Mouse (Mus musculus) CH12.LX (cell line): ENCODE measurements around the gene Gm7694. TPM values are rescaled to one million over a fixed set of nuclear protein-coding genes. Genes with fewer than 3 reads are reported as not detected.

ENCODE experiments used
- DNase-seq: peaks from one replicate; pipeline ENCODE4 v3.0.0-alpha.2; 2013; ENCODE audit errors: extremely low read depth
- H3K27ac ChIP-seq: 2 replicates; pipeline ENCODE4 v1.5.1; 2012; ENCODE audit warnings: low read depth, mild to moderate bottlenecking, control low read depth, moderate library complexity; ENCODE audit not compliant: insufficient read depth
- H3K27me3 ChIP-seq: replicated peaks from 2 replicates; pipeline ENCODE3; 2012; ENCODE audit warnings: inconsistent platforms
- H3K36me3 ChIP-seq, 2 experiments: replicated peaks in 1 of 2; 2 replicates each; pipeline versions ENCODE3 to v1.6.1; 2012; ENCODE audit warnings: inconsistent platforms in 1 of 2, low read length in 1 of 2, mild to moderate bottlenecking in 1 of 2, mixed read lengths in 1 of 2, moderate library complexity in 1 of 2; ENCODE audit not compliant: control insufficient read depth in 1 of 2, insufficient read depth in 1 of 2
- H3K4me1 ChIP-seq, 2 experiments: 2 replicates each; pipeline ENCODE4 v1.6.1; 2012; ENCODE audit warnings: inconsistent platforms in 1 of 2, moderate library complexity in 1 of 2; ENCODE audit not compliant: insufficient read depth in 2 of 2, control insufficient read depth in 1 of 2
- H3K4me2 ChIP-seq: 2 replicates; pipeline ENCODE4 v1.6.1; 2012; ENCODE audit warnings: low read depth, mild to moderate bottlenecking, control low read depth; ENCODE audit not compliant: poor library complexity, insufficient read depth, severe bottlenecking
- H3K4me3 ChIP-seq, 3 experiments: fragments of 150-350 bp in 1 of 3; sonication (generic) in 1 of 3; replicated peaks in 1 of 3; 2 replicates each; pipeline versions ENCODE3 to v1.5.1; 2011 to 2012; ENCODE audit warnings: low read depth in 2 of 3, low read length in 2 of 3, mild to moderate bottlenecking in 2 of 3, moderate library complexity in 2 of 3, control low read depth in 1 of 3, improper control_type of control experiment in 1 of 3, inconsistent platforms in 1 of 3, mixed read lengths in 1 of 3; ENCODE audit not compliant: poor library complexity in 1 of 3
- H3K79me2 ChIP-seq: replicated peaks from 2 replicates; pipeline ENCODE4 v1.6.1; 2012; ENCODE audit warnings: mild to moderate bottlenecking, moderate library complexity; ENCODE audit not compliant: control insufficient read depth, poor library complexity, insufficient read depth, severe bottlenecking; ENCODE audit errors: extremely low read depth
- H3K9ac ChIP-seq: 2 replicates; pipeline ENCODE4 v1.6.1; 2012; ENCODE audit warnings: low read depth, mild to moderate bottlenecking, control low read depth, moderate library complexity; ENCODE audit not compliant: insufficient read depth
- H3K9me3 ChIP-seq: replicated peaks from 2 replicates; pipeline ENCODE3; 2012; ENCODE audit warnings: low read length, inconsistent platforms, mixed read lengths
- GABPA ChIP-seq: IDR thresholded peaks from 2 replicates; pipeline ENCODE4 v1.6.1; 2012; ENCODE audit warnings: low read depth, low read length, improper control_type of control experiment, inconsistent platforms; ENCODE audit not compliant: insufficient replicate concordance
- JUN ChIP-seq: IDR thresholded peaks from 2 replicates; pipeline ENCODE4 v1.6.1; 2011; ENCODE audit warnings: low read depth, mild to moderate bottlenecking, low read length, improper control_type of control experiment, moderate library complexity; ENCODE audit not compliant: insufficient read depth
- MEF2A ChIP-seq: IDR thresholded peaks from 2 replicates; pipeline ENCODE4 v1.6.1; 2014; ENCODE audit warnings: low read depth, mild to moderate bottlenecking, inconsistent platforms, low read length, improper control_type of control experiment, borderline replicate concordance
- MXI1 ChIP-seq: IDR thresholded peaks from 2 replicates; pipeline ENCODE4 v1.6.1; 2011; ENCODE audit warnings: mild to moderate bottlenecking, low read depth, low read length, improper control_type of control experiment
- MYC ChIP-seq: IDR thresholded peaks from 2 replicates; pipeline ENCODE4 v1.6.1; 2011; ENCODE audit warnings: low read depth, mild to moderate bottlenecking, improper control_type of control experiment, low read length
- NRF1 ChIP-seq: IDR thresholded peaks from 2 replicates; pipeline ENCODE4 v1.6.1; 2014; ENCODE audit warnings: low read depth, mild to moderate bottlenecking, inconsistent platforms, low read length, improper control_type of control experiment, moderate library complexity
- PAX5 ChIP-seq: IDR thresholded peaks from 2 replicates; pipeline ENCODE4 v1.6.1; 2012; ENCODE audit warnings: low read length, inconsistent platforms, mixed read lengths
- POLR2A ChIP-seq: IDR thresholded peaks from 2 replicates; pipeline ENCODE4 v1.6.1; 2011; ENCODE audit warnings: low read depth, mild to moderate bottlenecking, improper control_type of control experiment, low read length
- SIN3A ChIP-seq: IDR thresholded peaks from 2 replicates; pipeline ENCODE4 v1.6.1; 2012; ENCODE audit warnings: low read length, improper control_type of control experiment, inconsistent platforms
- SMC3 ChIP-seq: IDR thresholded peaks from 2 replicates; pipeline ENCODE4 v1.6.1; 2011; ENCODE audit warnings: low read depth, low read length, improper control_type of control experiment
- UBTF ChIP-seq: IDR thresholded peaks from 2 replicates; pipeline ENCODE4 v1.6.1; 2012; ENCODE audit warnings: low read depth, mild to moderate bottlenecking, inconsistent platforms, low read length, improper control_type of control experiment, moderate library complexity
- USF2 ChIP-seq: conservative IDR thresholded peaks from 2 replicates; pipeline ENCODE4 v1.6.1; 2011; ENCODE audit warnings: low read depth, low read length, improper control_type of control experiment
- ZKSCAN1 ChIP-seq: IDR thresholded peaks from 2 replicates; pipeline ENCODE4 v1.6.1; 2012; ENCODE audit warnings: low read depth, inconsistent platforms, low read length, improper control_type of control experiment, borderline replicate concordance
- dilution Hi-C: fragments of 300-500 bp; cut with MboI; formaldehyde crosslinking; loops from 2 replicates; pipeline ENCODE4 v1.14.3; 2020; ENCODE audit warnings: low sequenced_read_pairs; ENCODE audit not compliant: extremely low pct_unique_long_range_greater_than_20kb, extremely low pct_ligation_motif_present
- in situ Hi-C: fragments of 300-500 bp; cut with MboI; formaldehyde crosslinking; loops from 3 replicates; pipeline ENCODE4 v1.14.3; 2019; ENCODE audit warnings: low sequenced_read_pairs, low pct_ligation_motif_present, low pct_unique_long_range_greater_than_20kb, mixed read lengths
- polyA plus RNA-seq: library from polyadenylated mRNA; unstranded; fragments of >175 nt; gene quantifications from 2 replicates; pipeline ENCODE4 v1.2.1, GENCODE M21; 2012; ENCODE audit warnings: low read depth; ENCODE audit not compliant: insufficient read length
- total RNA-seq, 2 experiments: library from RNA; depleted of rRNA; stranded (reverse); fragments of 300-350 nt in 1 of 2; fragments of >200 nt in 1 of 2; gene quantifications; 2 replicates each; pipeline ENCODE4 v1.2.3; 2012 to 2014

The Gm7694 gene
- total and polyA plus RNA-seq, 3 experiments = 0.04 TPM; not detected in 2

DNA sequence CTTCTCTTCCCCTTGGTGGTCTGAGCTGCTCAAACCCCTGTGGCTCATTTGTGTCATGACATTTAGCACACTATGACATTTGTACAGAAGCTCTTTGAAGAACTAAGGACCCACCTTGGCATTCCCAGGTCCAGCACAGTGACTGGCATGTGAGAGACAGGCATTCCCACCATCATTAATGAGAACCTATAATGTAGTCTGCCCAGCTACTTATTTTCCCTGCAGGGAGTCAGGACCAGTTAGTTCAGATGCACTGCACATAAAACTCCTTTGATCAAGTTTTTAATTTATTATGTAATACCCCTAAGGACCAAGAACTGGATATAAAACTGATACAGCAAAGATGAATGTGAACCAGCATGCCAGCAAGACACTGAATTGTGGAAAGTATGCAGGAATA lies 44.9 kb upstream of the Gm7694 start:
- dilution Hi-C loops (no loop called here), in situ Hi-C loops (no loop called here)
- no peaks in the 10 kb centered on the region for H3K36me3 ChIP-seq
- no peaks in the 10 kb centered on the region for H3K4me1 ChIP-seq
- no peak for TF ChIP-seq POLR2A
- TF ChIP-seq SIN3A = no peak
- TF ChIP-seq GABPA = no peak
- TF ChIP-seq UBTF = no peak
- TF ChIP-seq MYC = no peak
- no peak for TF ChIP-seq USF2
- TF ChIP-seq NRF1 = no peak
- peaks cover 2% of the 10 kb centered on the region for H3K27me3 ChIP-seq
- DNase-seq = no peak
- no peaks in the 10 kb centered on the region for H3K79me2 ChIP-seq
- H3K9ac ChIP-seq = no peak overlapping the region
- H3K9me3 ChIP-seq = no peaks in the 10 kb centered on the region
- H3K4me2 ChIP-seq = no peak overlapping the region
- no peak overlapping the region for H3K4me3 ChIP-seq
- H3K27ac ChIP-seq = no peak overlapping the region

DNA sequence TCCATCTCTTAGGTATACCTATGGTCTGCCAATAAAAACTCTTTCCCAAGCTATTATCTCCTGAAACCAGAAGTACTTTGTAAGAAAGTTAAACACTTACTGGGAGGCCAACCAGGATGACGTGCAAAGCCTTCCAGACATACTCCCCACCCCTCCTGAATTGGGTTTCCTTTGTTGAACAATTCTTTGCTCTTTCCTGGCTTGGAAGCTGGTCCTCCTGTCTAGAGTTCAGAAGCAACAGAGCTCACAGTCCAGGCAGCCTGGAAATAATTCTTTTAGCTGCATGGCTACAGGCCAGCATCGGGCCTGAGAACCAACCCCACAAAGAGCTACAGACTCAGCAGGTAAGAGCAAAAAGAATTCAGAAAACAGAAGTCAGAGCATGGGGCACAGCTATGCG lies 40.1 kb upstream of the Gm7694 start:
- TF ChIP-seq NRF1 (no peak), MXI1 (no peak), PAX5 (no peak), SMC3 (no peak), ZKSCAN1 (no peak), JUN (no peak)
- Histone ChIP-seq H3K4me1 (no peaks in the 10 kb centered on the region), H3K9ac (no peak overlapping the region), H3K4me3 (no peak overlapping the region), H3K9me3 (no peaks in the 10 kb centered on the region), H3K4me2 (no peak overlapping the region), H3K27me3 (peaks cover 2% of the 10 kb centered on the region), H3K79me2 (no peaks in the 10 kb centered on the region), H3K27ac (no peak overlapping the region), H3K36me3 (no peaks in the 10 kb centered on the region)
- in situ Hi-C loops (no loop called here), dilution Hi-C loops (no loop called here)
- DNase-seq = no peak

DNA sequence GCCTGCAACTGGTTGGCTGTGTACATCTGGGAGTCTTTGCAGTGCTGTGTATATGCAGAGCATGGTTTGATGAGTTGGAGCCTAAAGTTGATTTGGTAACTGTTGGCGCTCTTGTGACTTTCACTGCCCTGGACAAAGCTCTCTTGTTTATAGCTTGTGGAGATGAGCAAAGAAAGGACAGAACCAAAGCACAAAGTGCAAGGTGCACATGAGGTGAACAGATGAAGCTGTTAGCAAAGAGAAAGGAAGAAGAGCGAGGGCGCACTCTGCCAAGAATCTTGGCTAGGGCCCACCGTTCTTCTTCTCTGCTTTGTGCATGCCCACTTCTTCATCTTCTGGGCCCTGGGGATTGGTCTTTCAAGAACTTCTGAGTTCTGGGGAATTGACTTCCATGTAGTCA lies 37.8 kb upstream of the Gm7694 start:
- dilution Hi-C loops (no loop called here), in situ Hi-C loops (no loop called here)
- Histone ChIP-seq H3K36me3 (no peaks in the 10 kb centered on the region), H3K27ac (no peak overlapping the region), H3K4me1 (no peaks in the 10 kb centered on the region), H3K9me3 (no peaks in the 10 kb centered on the region), H3K4me3 (no peak overlapping the region), H3K4me2 (no peak overlapping the region), H3K27me3 (no peaks in the 10 kb centered on the region), H3K9ac (no peak overlapping the region), H3K79me2 (no peaks in the 10 kb centered on the region)
- TF ChIP-seq MEF2A (no peak), SIN3A (no peak)
- no peak for DNase-seq
